In the genomic region with DNA sequence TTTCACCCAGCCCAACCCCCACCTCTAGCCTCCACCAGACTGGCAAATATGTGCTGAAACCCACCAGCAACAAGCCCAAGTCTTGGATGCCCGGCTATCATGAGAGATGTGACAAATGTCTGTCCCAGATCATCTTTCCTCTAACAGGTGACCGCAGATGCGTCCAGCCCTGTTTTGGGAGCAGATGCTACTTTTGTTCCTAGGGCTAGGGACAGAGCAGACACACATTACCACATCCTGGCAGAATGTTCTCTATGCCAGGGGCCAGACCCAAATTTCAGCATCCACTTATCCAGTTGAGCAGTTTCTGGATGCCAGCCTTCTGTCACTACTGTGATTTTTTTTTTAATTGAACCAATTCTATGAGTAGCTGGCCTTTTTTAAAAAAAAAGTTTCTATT, we compare ENCODE assay signal across 20 mouse cellular contexts.
DNase-seq lines count a peak whose midpoint lies in the region; ATAC-seq and TF ChIP-seq lines count a peak whose summit lies in the region.
"Had no signal": no experiment of that assay in that cellular context is flagged by ENCODE, and none has a peak within 500 bp of the region (broad histone marks: within the 10 kb centered on the region; RNA-seq: fewer than 3 reads in every experiment).

No protein-coding gene starts in this region.

- H3K4me3 ChIP-seq in forebrain, postnatal 0 days (ENCODE audit: low read depth, low read length): no peak overlapping the region
- H3K4me3 ChIP-seq in forebrain, embryonic 12.5 days (replicated peaks): no peak overlapping the region
- no peak overlapping the region for H3K4me3 ChIP-seq in hindbrain, postnatal 0 days (ENCODE audit: low read length)
- H3K4me3 ChIP-seq in hindbrain, embryonic 10.5 days: no peak overlapping the region
- no peak overlapping the region for H3K4me3 ChIP-seq in midbrain, postnatal 0 days (ENCODE audit: low read depth, low read length)
- no peak overlapping the region for H3K4me3 ChIP-seq in midbrain, embryonic 15.5 days
- H3K4me3 ChIP-seq: forebrain, embryonic 10.5 days; gastrocnemius, adult 2 months had no signal

- 80% methylated on average over 3 of the region's 3 CpGs for WGBS in forebrain, postnatal 0 days
- WGBS in forebrain, embryonic 12.5 days: 86% methylated on average over 3 of the region's 3 CpGs
- 63% methylated on average over 3 of the region's 3 CpGs for WGBS in hindbrain, postnatal 0 days
- WGBS in hindbrain, embryonic 10.5 days: 92% methylated on average over 3 of the region's 3 CpGs
- 88% methylated on average over 3 of the region's 3 CpGs for WGBS in midbrain, postnatal 0 days
- WGBS in midbrain, embryonic 15.5 days: 90% methylated on average over 3 of the region's 3 CpGs

- H3K27ac ChIP-seq in forebrain, postnatal 0 days (ENCODE audit: low read depth, low read length): no peak overlapping the region
- H3K27ac ChIP-seq in forebrain, embryonic 12.5 days: no peak overlapping the region
- H3K27ac ChIP-seq in hindbrain, postnatal 0 days: no peak overlapping the region
- no peak overlapping the region for H3K27ac ChIP-seq in hindbrain, embryonic 10.5 days
- no peak overlapping the region for H3K27ac ChIP-seq in midbrain, postnatal 0 days (ENCODE audit: low read depth, low read length)
- no peak overlapping the region for H3K27ac ChIP-seq in midbrain, embryonic 15.5 days
- H3K27ac ChIP-seq: forebrain, embryonic 10.5 days; gastrocnemius, adult 2 months had no signal

- H3K9me3 ChIP-seq in forebrain, postnatal 0 days (ENCODE audit: low read length): no peaks in the 10 kb centered on the region
- H3K9me3 ChIP-seq in forebrain, embryonic 12.5 days: no peaks in the 10 kb centered on the region
- no peaks in the 10 kb centered on the region for H3K9me3 ChIP-seq in hindbrain, postnatal 0 days (ENCODE audit: low read length)
- no peaks in the 10 kb centered on the region for H3K9me3 ChIP-seq in hindbrain, embryonic 10.5 days
- no peaks in the 10 kb centered on the region for H3K9me3 ChIP-seq in midbrain, postnatal 0 days (ENCODE audit: low read length)
- no peaks in the 10 kb centered on the region for H3K9me3 ChIP-seq in midbrain, embryonic 15.5 days
- H3K9me3 ChIP-seq: forebrain, embryonic 10.5 days had no signal

- no peak for ATAC-seq in cerebellum, adult (ENCODE audit: insufficient number of reproducible peaks, low FRiP score, low TSS enrichment)
- ATAC-seq in forebrain, postnatal 0 days: no peak
- ATAC-seq in forebrain, embryonic 12.5 days (ENCODE audit: low FRiP score): no peak
- ATAC-seq in hindbrain, postnatal 0 days: peak; percentile 64; the same call in 1 of the 2 replicates
- no peak for ATAC-seq in midbrain, postnatal 0 days (ENCODE audit: low FRiP score)
- ATAC-seq in midbrain, embryonic 15.5 days (replicated peaks): no peak
- ATAC-seq: CD4-positive, CD25-positive, alpha-beta regulatory T cell, adult 4 months; forebrain, embryonic 16.5 days; intestine, postnatal 0 days had no signal

- peak; percentile 54 to 61 for DNase-seq in cerebellum, postnatal 10 days
- DNase-seq in forebrain, postnatal 0 days: peak; percentile 3
- DNase-seq in hindbrain, postnatal 0 days (ENCODE audit: low spot score): peak; percentile 37
- no peak for DNase-seq in hindbrain, embryonic 10.5 days (ENCODE audit: low spot score)
- peak; percentile 48 for DNase-seq in midbrain, postnatal 0 days (ENCODE audit: low spot score)
- DNase-seq: adrenal gland, adult 2 months; adrenal gland, postnatal 14 days; cerebellum, adult 9-10 months; gastrocnemius, adult 2 months; gastrocnemius, postnatal 14 days; heart, adult 11 months; kidney, adult 2 months had no signal

- H3K27me3 ChIP-seq in forebrain, postnatal 0 days (ENCODE audit: insufficient read depth, low read length): no peaks in the 10 kb centered on the region
- H3K27me3 ChIP-seq in forebrain, embryonic 12.5 days: no peaks in the 10 kb centered on the region
- H3K27me3 ChIP-seq in hindbrain, postnatal 0 days (ENCODE audit: insufficient read depth, low read length): no peaks in the 10 kb centered on the region
- H3K27me3 ChIP-seq in hindbrain, embryonic 10.5 days (ENCODE audit: insufficient read depth, poor library complexity, severe bottlenecking): no peaks in the 10 kb centered on the region
- no peaks in the 10 kb centered on the region for H3K27me3 ChIP-seq in midbrain, postnatal 0 days (ENCODE audit: insufficient read depth, low read length)
- no peaks in the 10 kb centered on the region for H3K27me3 ChIP-seq in midbrain, embryonic 15.5 days (replicated peaks)

- no peak overlapping the region for H3K4me2 ChIP-seq in forebrain, postnatal 0 days (ENCODE audit: low read depth)
- no peak overlapping the region for H3K4me2 ChIP-seq in forebrain, embryonic 12.5 days
- no peak overlapping the region for H3K4me2 ChIP-seq in hindbrain, postnatal 0 days (ENCODE audit: low read depth, low read length)
- no peak overlapping the region for H3K4me2 ChIP-seq in midbrain, postnatal 0 days (ENCODE audit: low read depth, low read length, poor library complexity, severe bottlenecking)
- H3K4me2 ChIP-seq in midbrain, embryonic 15.5 days: no peak overlapping the region
- H3K4me2 ChIP-seq: heart, embryonic 11.5 days had no signal

- TF ChIP-seq CTCF in forebrain, postnatal 0 days (IDR thresholded peaks at IDR 0.05; ENCODE audit: low read depth): no peak
- TF ChIP-seq CTCF in hindbrain, postnatal 0 days (IDR thresholded peaks at IDR 0.05; ENCODE audit: low read depth): no peak
- TF ChIP-seq CTCF in midbrain, postnatal 0 days (IDR thresholded peaks at IDR 0.05): no peak

- no peak overlapping the region for H3K9ac ChIP-seq in forebrain, postnatal 0 days
- no peak overlapping the region for H3K9ac ChIP-seq in forebrain, embryonic 12.5 days
- no peak overlapping the region for H3K9ac ChIP-seq in hindbrain, postnatal 0 days (replicated peaks; ENCODE audit: low read length)
- H3K9ac ChIP-seq in midbrain, postnatal 0 days (replicated peaks; ENCODE audit: low read length, poor library complexity, severe bottlenecking): no peak overlapping the region
- H3K9ac ChIP-seq in midbrain, embryonic 15.5 days: no peak overlapping the region

- no peaks in the 10 kb centered on the region for H3K4me1 ChIP-seq in forebrain, postnatal 0 days (ENCODE audit: insufficient read depth)
- H3K4me1 ChIP-seq in forebrain, embryonic 12.5 days: no peaks in the 10 kb centered on the region
- H3K4me1 ChIP-seq in hindbrain, postnatal 0 days (ENCODE audit: insufficient read depth, low read length): no peaks in the 10 kb centered on the region; the same call in 1 of the 2 replicates
- H3K4me1 ChIP-seq in hindbrain, embryonic 10.5 days (replicated peaks): no peaks in the 10 kb centered on the region
- H3K4me1 ChIP-seq in midbrain, postnatal 0 days (ENCODE audit: insufficient read depth, low read length): no peaks in the 10 kb centered on the region
- no peaks in the 10 kb centered on the region for H3K4me1 ChIP-seq in midbrain, embryonic 15.5 days
- H3K4me1 ChIP-seq: forebrain, embryonic 10.5 days had no signal

- H3K36me3 ChIP-seq in forebrain, postnatal 0 days (ENCODE audit: insufficient read depth): no peaks in the 10 kb centered on the region
- no peaks in the 10 kb centered on the region for H3K36me3 ChIP-seq in forebrain, embryonic 12.5 days (replicated peaks)
- H3K36me3 ChIP-seq in hindbrain, postnatal 0 days (ENCODE audit: insufficient read depth, low read length): no peaks in the 10 kb centered on the region
- H3K36me3 ChIP-seq in hindbrain, embryonic 10.5 days: no peaks in the 10 kb centered on the region
- no peaks in the 10 kb centered on the region for H3K36me3 ChIP-seq in midbrain, postnatal 0 days (ENCODE audit: insufficient read depth, low read length)
- H3K36me3 ChIP-seq in midbrain, embryonic 15.5 days (replicated peaks): no peaks in the 10 kb centered on the region
- H3K36me3 ChIP-seq: forebrain, embryonic 10.5 days had no signal
